Mouse (Mus musculus) neural tube, embryonic 15.5 days (tissue): Measurements from ENCODE around the gene Taco1. TPM values are rescaled to one million over a fixed set of nuclear protein-coding genes. Genes with fewer than 3 reads are reported as not detected.
A peak's percentile ranks its signal among the peaks of the same experiment; 100 is the strongest.
"Not testable (repeated sequence)": the region's sequence is repeated elsewhere in the genome, so short reads cannot be mapped to it uniquely, and the experiment has no call there.

Source experiments
- ATAC-seq: fragments of 200-750 bp; cut with Nextera tagmentation; 2 replicates; pipeline ENCODE4 v1.8.0; 2017; ENCODE audit warnings: mild to moderate bottlenecking, moderate TSS enrichment, moderate library complexity; ENCODE audit not compliant: low FRiP score
- H3K27ac ChIP-seq: fragments of 300-500 bp; sonication (generic); replicated peaks from 2 replicates; pipeline ENCODE4 v1.5.1; 2015; ENCODE audit warnings: mild to moderate bottlenecking, inconsistent platforms
- H3K27me3 ChIP-seq: fragments of 300-500 bp; sonication (generic); replicated peaks from 2 replicates; pipeline ENCODE4 v1.6.1; 2015; ENCODE audit warnings: inconsistent platforms
- H3K36me3 ChIP-seq: fragments of 300-500 bp; sonication (generic); 2 replicates; pipeline ENCODE4 v1.6.1; 2015; ENCODE audit warnings: inconsistent platforms
- H3K4me1 ChIP-seq: fragments of 300-500 bp; sonication (generic); 2 replicates; pipeline ENCODE4 v1.6.1; 2015; ENCODE audit warnings: inconsistent platforms
- H3K4me2 ChIP-seq: fragments of 300-500 bp; sonication (generic); 2 replicates; pipeline ENCODE4 v1.6.1; 2015; ENCODE audit warnings: inconsistent platforms, mild to moderate bottlenecking, moderate library complexity
- H3K4me3 ChIP-seq: fragments of 300-500 bp; sonication (generic); replicated peaks from 2 replicates; pipeline ENCODE4 v1.5.1; 2015; ENCODE audit warnings: mild to moderate bottlenecking, inconsistent platforms
- H3K9ac ChIP-seq: fragments of 300-500 bp; sonication (generic); replicated peaks from 2 replicates; pipeline ENCODE4 v1.6.1; 2015; ENCODE audit warnings: mild to moderate bottlenecking, inconsistent platforms
- H3K9me3 ChIP-seq: fragments of 300-500 bp; sonication (generic); replicated peaks from 2 replicates; pipeline ENCODE4 v1.6.1; 2016; ENCODE audit warnings: inconsistent platforms
- WGBS: fragments of 180-500 bp; shearing (Covaris S2); methylation state at CpG from one replicate; pipeline ENCODE4 v1.1.7; 2015; ENCODE audit warnings: mixed read lengths; 5-methylcytosine and 5-hydroxymethylcytosine counted together
- polyA plus RNA-seq: library from polyadenylated mRNA; unstranded; fragments of >200 nt; fragmentation: Nextera tagmentation; extraction: Ambion mirVana; gene quantifications from 2 replicates; pipeline ENCODE4 v1.2.1, GENCODE M21; 2015

Gene Taco1
- polyA plus RNA-seq, 1 experiment from 2014 or later: 8.0 TPM

DNA sequence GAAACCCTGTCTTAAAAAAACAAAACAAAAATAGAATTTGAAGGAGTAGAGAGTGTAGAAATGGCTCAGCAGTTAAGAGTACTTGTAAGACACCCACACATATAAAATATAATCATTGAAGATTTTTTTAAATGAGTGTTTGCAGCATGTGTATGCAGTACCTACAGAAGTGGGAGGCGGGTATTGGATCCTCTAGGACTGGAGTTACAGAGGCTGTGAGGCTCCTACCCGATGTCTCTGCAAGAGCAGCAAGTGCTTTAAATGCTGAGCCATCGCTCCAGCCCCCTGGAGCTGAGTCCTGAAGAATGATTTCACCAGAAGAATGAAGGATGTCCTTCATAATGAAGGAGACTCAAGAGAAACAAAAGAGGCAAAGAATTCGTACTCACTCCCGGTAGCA is 2.1 kb upstream of the Taco1 start:
- 83% methylated on average over 5 of the region's 5 CpGs for WGBS
- no peak overlapping the region for H3K4me2 ChIP-seq
- no peak overlapping the region for H3K9ac ChIP-seq
- no peaks in the 10 kb centered on the region for H3K27me3 ChIP-seq
- H3K27ac ChIP-seq: no peak overlapping the region
- peaks cover 15% of the 10 kb centered on the region for H3K36me3 ChIP-seq
- no peaks in the 10 kb centered on the region for H3K9me3 ChIP-seq
- H3K4me3 ChIP-seq: no peak overlapping the region
- H3K4me1 ChIP-seq: peaks cover 16% of the 10 kb centered on the region
- no peak for ATAC-seq

- Histone ChIP-seq H3K9ac (no peak overlapping the region), H3K36me3 (peaks cover 4% of the 10 kb centered on the region; the same call in 1 of the 2 replicates), H3K27me3 (no peaks in the 10 kb centered on the region), H3K4me1 (peaks cover 16% of the 10 kb centered on the region), H3K4me2 (peak overlapping the region; percentile 91), H3K27ac (peak overlapping the region; percentile 87), H3K4me3 (peak overlapping the region; percentile 77), H3K9me3 (no peaks in the 10 kb centered on the region)
- no peak for ATAC-seq
- 42% methylated on average over 18 of the region's 18 CpGs for WGBS
Observed at GRCm38 (mm10) chr11:106065073-106065922, 563 bp upstream of the Taco1 start.

GRCm38 (mm10) chr11:106066616-106067015 is 755 bp downstream of the Taco1 start:
- not testable (repeated sequence) for H3K27me3 ChIP-seq, H3K9me3 ChIP-seq, H3K36me3 ChIP-seq
- Histone ChIP-seq H3K4me1 (peaks cover 16% of the 10 kb centered on the region), H3K9ac (peak overlapping the region; percentile 85), H3K4me3 (peak overlapping the region; percentile 77), H3K4me2 (peak overlapping the region; percentile 91), H3K27ac (peak overlapping the region; percentile 87)
- ATAC-seq: 0 out of 2 replicates have a peak, but pooled peaks have one; percentile 6
- 14% methylated on average over 23 of the region's 23 CpGs for WGBS

DNA sequence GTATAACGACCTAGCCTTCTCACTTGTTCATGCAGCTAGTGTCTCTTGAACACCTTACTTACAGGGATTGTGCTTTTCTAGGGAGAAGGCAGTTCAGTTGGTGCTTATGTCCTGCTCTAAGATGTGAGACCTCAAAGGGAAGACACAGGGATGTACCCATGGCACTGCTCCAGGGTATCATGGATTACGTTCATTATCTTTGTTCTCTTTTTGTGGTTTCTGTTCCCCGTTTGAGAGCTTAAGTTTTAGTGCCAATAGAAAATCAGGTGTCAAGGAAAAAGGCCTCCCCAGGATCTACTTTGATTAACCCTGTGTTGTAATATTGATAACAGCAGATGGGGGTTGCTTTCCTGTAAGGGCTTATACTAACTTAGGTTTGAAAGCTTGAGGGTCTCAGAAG is 7.9 kb downstream of the Taco1 start:
- H3K27me3 ChIP-seq: no peaks in the 10 kb centered on the region
- no peak for ATAC-seq

DNA sequence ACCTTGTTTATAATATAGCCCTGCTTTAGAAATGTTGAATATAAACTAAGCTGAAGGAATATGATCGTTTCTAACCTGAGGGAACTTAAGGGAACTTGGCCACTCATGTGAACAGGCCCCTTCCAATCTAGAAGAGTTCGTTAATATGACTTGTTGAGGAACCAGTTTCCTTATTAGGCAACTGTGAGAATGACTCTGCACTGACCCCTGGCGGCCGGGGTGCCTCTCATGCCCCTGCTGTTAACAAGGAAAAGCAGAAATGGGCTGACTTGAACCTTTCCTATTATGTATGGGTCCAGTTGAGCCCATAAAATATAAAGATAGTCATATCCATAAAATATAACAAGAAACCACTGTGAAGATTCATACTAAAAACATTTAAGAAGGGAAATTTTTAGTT is 10.5 kb downstream of the Taco1 start:
- Histone ChIP-seq H3K4me3 (no peak overlapping the region), H3K27me3 (no peaks in the 10 kb centered on the region), H3K4me1 (no peaks in the 10 kb centered on the region), H3K9ac (no peak overlapping the region), H3K9me3 (no peaks in the 10 kb centered on the region), H3K27ac (no peak overlapping the region), H3K36me3 (peaks cover 21% of the 10 kb centered on the region), H3K4me2 (no peak overlapping the region)
- ATAC-seq: no peak
- 9% methylated on average over 4 of the region's 4 CpGs for WGBS

More for the DNA sequence above, 7.9 kb downstream of the Taco1 start:
- no peak overlapping the region for H3K27ac ChIP-seq
- H3K4me1 ChIP-seq: no peaks in the 10 kb centered on the region
- H3K9ac ChIP-seq: no peak overlapping the region
- 94% methylated on average over 3 of the region's 3 CpGs for WGBS
- no peak overlapping the region for H3K4me2 ChIP-seq
- no peak overlapping the region for H3K4me3 ChIP-seq
- H3K36me3 ChIP-seq: peaks cover 25% of the 10 kb centered on the region
- no peaks in the 10 kb centered on the region for H3K9me3 ChIP-seq

- WGBS: under 1% methylated on average over 69 of the region's 69 CpGs
- peak; percentile 99 for ATAC-seq
Observed at GRCm38 (mm10) chr11:106083708-106084701, 18.1 kb downstream of the Taco1 start, which contains the start of gene Map3k3. TSS of gene Map3k3 (plus strand) at chr11:106084613.

GRCm38 (mm10) chr11:106084911-106085561 is 19.2 kb downstream of the Taco1 start:
- Histone ChIP-seq H3K36me3 (no peaks in the 10 kb centered on the region), H3K27me3 (no peaks in the 10 kb centered on the region), H3K27ac (peak overlapping the region; percentile 96), H3K4me3 (peak overlapping the region; percentile 97), H3K4me1 (peaks cover 25% of the 10 kb centered on the region), H3K4me2 (peak overlapping the region; percentile 68), H3K9ac (peak overlapping the region; percentile 96), H3K9me3 (no peaks in the 10 kb centered on the region)
- peak; percentile 67 for ATAC-seq
- WGBS: under 1% methylated on average over 55 of the region's 61 CpGs

More at GRCm38 (mm10) chr11:106083708-106084701, 18.1 kb downstream of the Taco1 start, which contains the start of gene Map3k3:
- Histone ChIP-seq H3K27me3 (no peaks in the 10 kb centered on the region), H3K4me3 (peak within 1 kb of the TSS; percentile 97), H3K36me3 (no peaks in the 10 kb centered on the region), H3K4me1 (peaks cover 25% of the 10 kb centered on the region), H3K9me3 (no peaks in the 10 kb centered on the region), H3K4me2 (peak within 1 kb of the TSS; percentile 68), H3K27ac (peak within 1 kb of the TSS; percentile 96), H3K9ac (peak within 1 kb of the TSS; percentile 96)

DNA sequence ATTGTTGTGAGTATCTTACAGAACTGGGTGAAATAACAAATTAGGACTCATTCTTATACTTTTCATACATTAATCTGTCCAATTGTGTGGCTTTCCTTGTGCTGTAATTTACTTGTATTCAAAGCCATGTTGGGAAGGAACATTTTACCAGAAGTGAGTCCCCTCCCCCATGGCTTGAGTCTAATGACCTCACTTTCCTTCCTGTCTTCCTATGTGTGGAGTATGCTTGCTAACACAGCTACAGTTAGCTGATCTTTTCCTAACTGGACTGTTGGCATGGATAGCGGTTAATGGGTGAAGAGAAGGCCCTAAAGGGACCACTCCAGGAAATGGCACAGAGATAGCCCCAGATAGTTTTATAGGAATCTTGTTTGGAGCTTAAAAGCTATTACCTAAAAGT is 32.4 kb downstream of the Taco1 start:
- no peak for ATAC-seq
- no peak overlapping the region for H3K27ac ChIP-seq
- no peak overlapping the region for H3K9ac ChIP-seq
- H3K27me3 ChIP-seq: no peaks in the 10 kb centered on the region
- H3K9me3 ChIP-seq: no peaks in the 10 kb centered on the region
- H3K4me2 ChIP-seq: no peak overlapping the region
- no peak overlapping the region for H3K4me3 ChIP-seq
- 88% methylated on average over 1 of the region's 1 CpGs for WGBS
- H3K36me3 ChIP-seq: no peaks in the 10 kb centered on the region
- H3K4me1 ChIP-seq: no peaks in the 10 kb centered on the region

DNA sequence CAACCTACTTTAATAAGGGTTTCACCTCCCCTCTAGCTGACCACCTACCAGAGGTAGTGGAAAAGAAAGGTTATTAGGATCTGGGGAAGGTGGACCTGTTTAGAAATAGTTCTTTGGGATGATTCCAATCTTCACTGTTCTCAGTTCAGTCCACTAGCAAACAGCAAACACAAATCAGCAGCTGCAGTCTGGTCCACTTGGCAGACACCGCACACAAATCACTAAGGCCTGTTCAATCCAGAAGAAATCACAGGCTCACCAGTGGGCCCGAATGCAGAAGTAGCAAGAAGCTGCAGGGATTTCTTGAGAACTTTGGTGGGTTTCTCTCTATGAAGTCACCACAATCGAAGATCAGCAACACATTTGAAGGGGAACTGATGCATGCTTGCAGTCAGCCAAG is 37.0 kb downstream of the Taco1 start:
- Histone ChIP-seq H3K27me3 (no peaks in the 10 kb centered on the region), H3K9me3 (no peaks in the 10 kb centered on the region), H3K4me3 (no peak overlapping the region), H3K4me2 (no peak overlapping the region), H3K36me3 (no peaks in the 10 kb centered on the region), H3K9ac (no peak overlapping the region), H3K4me1 (no peaks in the 10 kb centered on the region), H3K27ac (no peak overlapping the region)
- ATAC-seq: no peak
- WGBS: 82% methylated on average over 3 of the region's 3 CpGs

- Histone ChIP-seq H3K9me3 (no peaks in the 10 kb centered on the region), H3K4me2 (no peak overlapping the region), H3K27ac (no peak overlapping the region), H3K4me3 (no peak overlapping the region), H3K36me3 (0 out of 2 replicates have a peak, but pooled peaks cover 3% of the 10 kb centered on the region), H3K27me3 (no peaks in the 10 kb centered on the region), H3K4me1 (no peaks in the 10 kb centered on the region), H3K9ac (no peak overlapping the region)
- WGBS: 93% methylated on average over 8 of the region's 8 CpGs
- ATAC-seq: no peak
Observed at GRCm38 (mm10) chr11:106106047-106106587, 40.3 kb downstream of the Taco1 start.

DNA sequence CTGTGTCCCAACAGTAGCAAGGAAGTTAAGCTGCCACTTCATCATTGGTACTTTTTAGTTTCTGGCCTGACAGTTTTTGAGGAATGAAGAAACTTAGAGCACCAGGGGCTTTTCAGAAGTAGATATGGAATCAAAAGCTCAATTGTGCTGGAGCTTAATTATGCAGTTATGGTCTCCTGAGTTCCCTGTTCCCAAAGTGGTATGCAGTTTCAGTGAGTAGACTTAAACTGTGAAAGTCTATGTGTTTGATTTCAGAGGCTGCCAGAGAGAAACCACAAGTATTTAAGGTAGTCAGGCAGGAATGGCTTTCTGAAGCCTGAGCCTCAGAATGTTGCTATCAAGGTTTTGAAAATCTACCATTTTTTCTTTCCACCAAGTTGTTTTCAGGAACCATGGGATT is 45.8 kb downstream of the Taco1 start:
- Histone ChIP-seq H3K4me3 (no peak overlapping the region), H3K9ac (no peak overlapping the region)

More for the DNA sequence above, 45.8 kb downstream of the Taco1 start:
- Histone ChIP-seq H3K4me1 (no peaks in the 10 kb centered on the region), H3K27me3 (no peaks in the 10 kb centered on the region), H3K4me2 (no peak overlapping the region), H3K9me3 (no peaks in the 10 kb centered on the region), H3K36me3 (peaks cover 35% of the 10 kb centered on the region), H3K27ac (no peak overlapping the region)
- no peak for ATAC-seq
